Mouse (Mus musculus): ENCODE data around the gene Grin3b. TPM values are rescaled to one million over a fixed set of nuclear protein-coding genes. Genes with fewer than 3 reads are reported as not detected.

Grin3b gene
- polyA plus RNA-seq, 1 experiment from 2014 or later = 0.49 TPM

- no peak for ATAC-seq (ENCODE audit: low FRiP score)
- 52% methylated on average over 4 of the region's 4 CpGs for WGBS
These were observed 54.5 kb downstream of the Grin3b start for GRCm38 (mm10) chr10:80025044-80025347.

GRCm38 (mm10) chr10:80025463-80025862 lies 54.9 kb downstream of the Grin3b start:
- no peak for ATAC-seq (ENCODE audit: low FRiP score)
- H3K4me3 ChIP-seq (ENCODE audit: low read depth, low read length) = no peak overlapping the region
- H3K27ac ChIP-seq (ENCODE audit: low read depth, low read length) = no peak overlapping the region
- H3K4me2 ChIP-seq (replicated peaks; ENCODE audit: low read depth, low read length) = no peak overlapping the region
- WGBS = 75% methylated on average over 10 of the region's 10 CpGs
- H3K9me3 ChIP-seq (ENCODE audit: control insufficient read depth, low read length) = no peaks in the 10 kb centered on the region
- no peak overlapping the region for H3K9ac ChIP-seq (ENCODE audit: low read depth, low read length)
- no peaks in the 10 kb centered on the region for H3K36me3 ChIP-seq (ENCODE audit: control insufficient read depth, insufficient read depth, low read length)
- no peak for DNase-seq (ENCODE audit: low spot score)
- H3K4me1 ChIP-seq (replicated peaks; ENCODE audit: control insufficient read depth, insufficient read depth, low read length) = no peaks in the 10 kb centered on the region
- 0 out of 2 replicates have a peak, but pooled peaks cover 2% of the 10 kb centered on the region for H3K27me3 ChIP-seq (ENCODE audit: control insufficient read depth, insufficient read depth, low read length)

More at GRCm38 (mm10) chr10:80025044-80025347, 54.5 kb downstream of the Grin3b start:
- Histone ChIP-seq H3K36me3 (ENCODE audit: control insufficient read depth, insufficient read depth, low read length) (no peaks in the 10 kb centered on the region), H3K27me3 (ENCODE audit: control insufficient read depth, insufficient read depth, low read length) (0 out of 2 replicates have a peak, but pooled peaks cover 2% of the 10 kb centered on the region), H3K4me1 (replicated peaks; ENCODE audit: control insufficient read depth, insufficient read depth, low read length) (no peaks in the 10 kb centered on the region), H3K4me3 (ENCODE audit: low read depth, low read length) (no peak overlapping the region), H3K9me3 (ENCODE audit: control insufficient read depth, low read length) (no peaks in the 10 kb centered on the region), H3K4me2 (replicated peaks; ENCODE audit: low read depth, low read length) (no peak overlapping the region), H3K27ac (ENCODE audit: low read depth, low read length) (no peak overlapping the region), H3K9ac (ENCODE audit: low read depth, low read length) (no peak overlapping the region)
- no peak for DNase-seq (ENCODE audit: low spot score)

- WGBS = 61% methylated on average over 12 of the region's 12 CpGs
- Histone ChIP-seq H3K9me3 (ENCODE audit: control insufficient read depth, low read length) (no peaks in the 10 kb centered on the region), H3K4me1 (replicated peaks; ENCODE audit: control insufficient read depth, insufficient read depth, low read length) (no peaks in the 10 kb centered on the region), H3K27ac (ENCODE audit: low read depth, low read length) (no peak overlapping the region), H3K36me3 (ENCODE audit: control insufficient read depth, insufficient read depth, low read length) (no peaks in the 10 kb centered on the region), H3K9ac (ENCODE audit: low read depth, low read length) (no peak overlapping the region), H3K4me3 (ENCODE audit: low read depth, low read length) (no peak overlapping the region), H3K4me2 (replicated peaks; ENCODE audit: low read depth, low read length) (no peak overlapping the region), H3K27me3 (ENCODE audit: control insufficient read depth, insufficient read depth, low read length) (no peaks in the 10 kb centered on the region)
- DNase-seq (ENCODE audit: low spot score) (peak; percentile 52), ATAC-seq (ENCODE audit: low FRiP score) (peak; percentile 49; the same call in 1 of the 2 replicates)
These were observed 55.4 kb downstream of the Grin3b start for GRCm38 (mm10) chr10:80025889-80026288.

Other genes with a start within 250 kb of the Grin3b start
- 23.5 and 26.8 TPM in 2 replicates for gene Polrmt, start 224.1 kb upstream of the Grin3b start, polyA plus RNA-seq (2014; fragmentation: Nextera tagmentation; extraction: Ambion mirVana)
- gene Fgf22, start 215.6 kb upstream of the Grin3b start, polyA plus RNA-seq (2014; fragmentation: Nextera tagmentation; extraction: Ambion mirVana) = 0.18 and 0.48 TPM in 2 replicates
- gene Rnf126, start 203.8 kb upstream of the Grin3b start, polyA plus RNA-seq (2014; fragmentation: Nextera tagmentation; extraction: Ambion mirVana) = 79.4 and 80.5 TPM in 2 replicates
- 1.5 TPM in 2 replicates for gene Fstl3, start 193.4 kb upstream of the Grin3b start, polyA plus RNA-seq (2014; fragmentation: Nextera tagmentation; extraction: Ambion mirVana)
- 0.13 TPM in 1 of 2 replicates, not detected in the other for gene Prss57, start 179.8 kb upstream of the Grin3b start, polyA plus RNA-seq (2014; fragmentation: Nextera tagmentation; extraction: Ambion mirVana)
- gene Palm, start 177.1 kb upstream of the Grin3b start, polyA plus RNA-seq (2014; fragmentation: Nextera tagmentation; extraction: Ambion mirVana) = 129 and 132 TPM in 2 replicates
- 0.59 and 0.69 TPM in 2 replicates for gene Misp, start 149.7 kb upstream of the Grin3b start, polyA plus RNA-seq (2014; fragmentation: Nextera tagmentation; extraction: Ambion mirVana)
- 141 and 152 TPM in 2 replicates for gene Ptbp1, start 116.3 kb upstream of the Grin3b start, polyA plus RNA-seq (2014; fragmentation: Nextera tagmentation; extraction: Ambion mirVana)
- 9.4 and 10.5 TPM in 2 replicates for gene Prtn3, start 96.2 kb upstream of the Grin3b start, polyA plus RNA-seq (2014; fragmentation: Nextera tagmentation; extraction: Ambion mirVana)
- 129 and 150 TPM in 2 replicates for gene Plppr3, start 96.1 kb upstream of the Grin3b start, polyA plus RNA-seq (2014; fragmentation: Nextera tagmentation; extraction: Ambion mirVana)
- gene Elane, start 84.5 kb upstream of the Grin3b start, polyA plus RNA-seq (2014; fragmentation: Nextera tagmentation; extraction: Ambion mirVana) = 0.67 TPM in 1 of 2 replicates, not detected in the other
- not detected in 2 replicates for gene Cfd, start 79.9 kb upstream of the Grin3b start, polyA plus RNA-seq (2014; fragmentation: Nextera tagmentation; extraction: Ambion mirVana)
- gene Med16, start 61.8 kb upstream of the Grin3b start, polyA plus RNA-seq (2014; fragmentation: Nextera tagmentation; extraction: Ambion mirVana) = 33.7 and 41.8 TPM in 2 replicates
- gene Gm26602, start 59.9 kb upstream of the Grin3b start, polyA plus RNA-seq (2014; fragmentation: Nextera tagmentation; extraction: Ambion mirVana) = 23.6 and 25.3 TPM in 2 replicates
- 0.26 and 0.36 TPM in 2 replicates for gene Kiss1r, start 53.7 kb upstream of the Grin3b start, polyA plus RNA-seq (2014; fragmentation: Nextera tagmentation; extraction: Ambion mirVana)
- gene R3hdm4, start 49.5 kb upstream of the Grin3b start, polyA plus RNA-seq (2014; fragmentation: Nextera tagmentation; extraction: Ambion mirVana) = 131 and 139 TPM in 2 replicates
- gene Arid3a, start 43.7 kb upstream of the Grin3b start, polyA plus RNA-seq (2014; fragmentation: Nextera tagmentation; extraction: Ambion mirVana) = 4.9 and 9.0 TPM in 2 replicates
- 94.7 and 102 TPM in 2 replicates for gene Wdr18, start 10.6 kb upstream of the Grin3b start, polyA plus RNA-seq (2014; fragmentation: Nextera tagmentation; extraction: Ambion mirVana)
- gene Tmem259, start 13.6 kb downstream of the Grin3b start, polyA plus RNA-seq (2014; fragmentation: Nextera tagmentation; extraction: Ambion mirVana) = 14.6 and 16.1 TPM in 2 replicates
- 180 and 221 TPM in 2 replicates for gene Cnn2, start 17.9 kb downstream of the Grin3b start, polyA plus RNA-seq (2014; fragmentation: Nextera tagmentation; extraction: Ambion mirVana)
- 2.6 TPM in 2 replicates for gene Abca7, start 25.8 kb downstream of the Grin3b start, polyA plus RNA-seq (2014; fragmentation: Nextera tagmentation; extraction: Ambion mirVana)
- gene Arhgap45, start 45.9 kb downstream of the Grin3b start, polyA plus RNA-seq (2014; fragmentation: Nextera tagmentation; extraction: Ambion mirVana) = 4.1 and 4.3 TPM in 2 replicates
- gene Polr2e, start 69.1 kb downstream of the Grin3b start, polyA plus RNA-seq (2014; fragmentation: Nextera tagmentation; extraction: Ambion mirVana) = 215 and 222 TPM in 2 replicates
- gene Gpx4, start 76.5 kb downstream of the Grin3b start, polyA plus RNA-seq (2014; fragmentation: Nextera tagmentation; extraction: Ambion mirVana) = 543 and 552 TPM in 2 replicates
- 8.0 and 9.5 TPM in 2 replicates for gene Sbno2, start 134.9 kb downstream of the Grin3b start, polyA plus RNA-seq (2014; fragmentation: Nextera tagmentation; extraction: Ambion mirVana)
- gene Stk11, start 145.1 kb downstream of the Grin3b start, polyA plus RNA-seq (2014; fragmentation: Nextera tagmentation; extraction: Ambion mirVana) = 21.3 and 26.8 TPM in 2 replicates
- 364 and 371 TPM in 2 replicates for gene Atp5d, start 167.9 kb downstream of the Grin3b start, polyA plus RNA-seq (2014; fragmentation: Nextera tagmentation; extraction: Ambion mirVana)
- gene Cbarp, start 170.1 kb downstream of the Grin3b start, polyA plus RNA-seq (2014; fragmentation: Nextera tagmentation; extraction: Ambion mirVana) = 15.1 and 16.7 TPM in 2 replicates
- 66.7 and 67.1 TPM in 2 replicates for gene Midn, start 177.6 kb downstream of the Grin3b start, polyA plus RNA-seq (2014; fragmentation: Nextera tagmentation; extraction: Ambion mirVana)
- 83.4 and 90.4 TPM in 2 replicates for gene Cirbp, start 195.3 kb downstream of the Grin3b start, polyA plus RNA-seq (2014; fragmentation: Nextera tagmentation; extraction: Ambion mirVana)
- gene 1600002K03Rik, start 202.2 kb downstream of the Grin3b start, polyA plus RNA-seq (2014; fragmentation: Nextera tagmentation; extraction: Ambion mirVana) = 7.6 and 9.4 TPM in 2 replicates
- gene Efna2, start 208.8 kb downstream of the Grin3b start, polyA plus RNA-seq (2014; fragmentation: Nextera tagmentation; extraction: Ambion mirVana) = 24.8 and 34.2 TPM in 2 replicates

Measured in hindbrain, embryonic 11.5 days (tissue).